Mouse (Mus musculus): ENCODE data around the gene Fli1. TPM values are rescaled to one million over a fixed set of nuclear protein-coding genes. Genes with fewer than 3 reads are reported as not detected.

Fli1 gene
- polyA plus RNA-seq (2015; fragmentation: Nextera tagmentation; extraction: Ambion mirVana): 32.8 and 34.9 TPM in 2 replicates

- no peaks in the 10 kb centered on the region for H3K36me3 ChIP-seq (ENCODE audit: control insufficient read depth, insufficient read depth, low read length)
- H3K4me3 ChIP-seq (ENCODE audit: low read length): peak within 1 kb of the TSS; percentile 64
- no peak for ATAC-seq (ENCODE audit: low read depth)
- peaks cover 35% of the 10 kb centered on the region for H3K4me1 ChIP-seq (replicated peaks; ENCODE audit: control insufficient read depth, insufficient read depth, low read length)
- H3K27ac ChIP-seq (ENCODE audit: low read length): peak within 1 kb of the TSS; percentile 79
- no peaks in the 10 kb centered on the region for H3K9me3 ChIP-seq (ENCODE audit: control insufficient read depth, low read length)
- peaks cover 22% of the 10 kb centered on the region; the same call in 1 of the 2 replicates for H3K27me3 ChIP-seq (ENCODE audit: control insufficient read depth, insufficient read depth, low read depth, low read length)
- peak within 1 kb of the TSS; percentile 93 for H3K4me2 ChIP-seq (ENCODE audit: low read depth, low read length)
- peak within 1 kb of the TSS; percentile 65 for H3K9ac ChIP-seq (ENCODE audit: low read length)
- under 1% methylated on average over 41 of the region's 41 CpGs for WGBS
Observed at GRCm38 (mm10) chr9:32542212-32543039, at the start of gene Fli1. Gene Fli1 (minus strand): TSS chr9:32542861.

- peak; percentile 89 for ATAC-seq (ENCODE audit: low read depth)
- WGBS: 9% methylated on average over 14 of the region's 14 CpGs
- Histone ChIP-seq H3K9me3 (ENCODE audit: control insufficient read depth, low read length) (no peaks in the 10 kb centered on the region), H3K4me3 (ENCODE audit: low read length) (no peak overlapping the region), H3K27me3 (ENCODE audit: control insufficient read depth, insufficient read depth, low read depth, low read length) (no peaks in the 10 kb centered on the region), H3K9ac (ENCODE audit: low read length) (peak overlapping the region; percentile 8; the same call in 1 of the 2 replicates), H3K27ac (ENCODE audit: low read length) (peak overlapping the region; percentile 14), H3K4me1 (replicated peaks; ENCODE audit: control insufficient read depth, insufficient read depth, low read length) (peaks cover 15% of the 10 kb centered on the region), H3K4me2 (ENCODE audit: low read depth, low read length) (peak overlapping the region; percentile 33; the same call in 1 of the 2 replicates), H3K36me3 (ENCODE audit: control insufficient read depth, insufficient read depth, low read length) (no peaks in the 10 kb centered on the region)
Observed at GRCm38 (mm10) chr9:32591732-32592582, 49.3 kb upstream of the Fli1 start.

- 70% methylated on average over 5 of the region's 5 CpGs for WGBS
- H3K4me3 ChIP-seq (ENCODE audit: low read length): no peak overlapping the region
- H3K9ac ChIP-seq (ENCODE audit: low read length): no peak overlapping the region
- no peaks in the 10 kb centered on the region for H3K27me3 ChIP-seq (ENCODE audit: control insufficient read depth, insufficient read depth, low read depth, low read length)
- no peaks in the 10 kb centered on the region for H3K9me3 ChIP-seq (ENCODE audit: control insufficient read depth, low read length)
- H3K36me3 ChIP-seq (ENCODE audit: control insufficient read depth, insufficient read depth, low read length): no peaks in the 10 kb centered on the region
- no peak overlapping the region for H3K4me2 ChIP-seq (ENCODE audit: low read depth, low read length)
- no peak for ATAC-seq (ENCODE audit: low read depth)
- H3K27ac ChIP-seq (ENCODE audit: low read length): no peak overlapping the region
- peaks cover 15% of the 10 kb centered on the region for H3K4me1 ChIP-seq (replicated peaks; ENCODE audit: control insufficient read depth, insufficient read depth, low read length)
Observed at GRCm38 (mm10) chr9:32590571-32590970, 47.9 kb upstream of the Fli1 start.

GRCm38 (mm10) chr9:32589900-32590299 is 47.2 kb upstream of the Fli1 start:
- Histone ChIP-seq H3K4me3 (ENCODE audit: low read length) (no peak overlapping the region), H3K36me3 (ENCODE audit: control insufficient read depth, insufficient read depth, low read length) (no peaks in the 10 kb centered on the region), H3K4me2 (ENCODE audit: low read depth, low read length) (no peak overlapping the region), H3K27me3 (ENCODE audit: control insufficient read depth, insufficient read depth, low read depth, low read length) (no peaks in the 10 kb centered on the region), H3K9me3 (ENCODE audit: control insufficient read depth, low read length) (no peaks in the 10 kb centered on the region), H3K27ac (ENCODE audit: low read length) (no peak overlapping the region), H3K4me1 (replicated peaks; ENCODE audit: control insufficient read depth, insufficient read depth, low read length) (peaks cover 15% of the 10 kb centered on the region), H3K9ac (ENCODE audit: low read length) (no peak overlapping the region)
- peak; percentile 55; the same call in 1 of the 2 replicates for ATAC-seq (ENCODE audit: low read depth)
- 6% methylated on average over 8 of the region's 8 CpGs for whole genome bisulfite sequencing

- 49% methylated on average over 7 of the region's 7 CpGs for WGBS
Observed at GRCm38 (mm10) chr9:32585357-32585756, 42.7 kb upstream of the Fli1 start.

GRCm38 (mm10) chr9:32583905-32584304 is 41.2 kb upstream of the Fli1 start:
- no peaks in the 10 kb centered on the region for H3K27me3 ChIP-seq (ENCODE audit: control insufficient read depth, insufficient read depth, low read depth, low read length)
- WGBS: 81% methylated on average over 6 of the region's 6 CpGs
- no peak overlapping the region for H3K9ac ChIP-seq (ENCODE audit: low read length)
- H3K4me3 ChIP-seq (ENCODE audit: low read length): no peak overlapping the region
- H3K4me1 ChIP-seq (replicated peaks; ENCODE audit: control insufficient read depth, insufficient read depth, low read length): no peaks in the 10 kb centered on the region
- H3K27ac ChIP-seq (ENCODE audit: low read length): no peak overlapping the region
- H3K4me2 ChIP-seq (ENCODE audit: low read depth, low read length): no peak overlapping the region
- no peaks in the 10 kb centered on the region for H3K9me3 ChIP-seq (ENCODE audit: control insufficient read depth, low read length)
- H3K36me3 ChIP-seq (ENCODE audit: control insufficient read depth, insufficient read depth, low read length): no peaks in the 10 kb centered on the region
- no peak for ATAC-seq (ENCODE audit: low read depth)

More at GRCm38 (mm10) chr9:32585357-32585756, 42.7 kb upstream of the Fli1 start:
- Histone ChIP-seq H3K36me3 (ENCODE audit: control insufficient read depth, insufficient read depth, low read length) (no peaks in the 10 kb centered on the region), H3K9me3 (ENCODE audit: control insufficient read depth, low read length) (no peaks in the 10 kb centered on the region), H3K27ac (ENCODE audit: low read length) (no peak overlapping the region), H3K9ac (ENCODE audit: low read length) (no peak overlapping the region), H3K4me1 (replicated peaks; ENCODE audit: control insufficient read depth, insufficient read depth, low read length) (0 out of 2 replicates have a peak, but pooled peaks cover 2% of the 10 kb centered on the region), H3K4me2 (ENCODE audit: low read depth, low read length) (no peak overlapping the region), H3K27me3 (ENCODE audit: control insufficient read depth, insufficient read depth, low read depth, low read length) (no peaks in the 10 kb centered on the region), H3K4me3 (ENCODE audit: low read length) (no peak overlapping the region)
- ATAC-seq (ENCODE audit: low read depth): 0 out of 2 replicates have a peak, but pooled peaks have one; percentile 60

GRCm38 (mm10) chr9:32581851-32582573 is 39.4 kb upstream of the Fli1 start:
- WGBS: 60% methylated on average over 11 of the region's 11 CpGs
- Histone ChIP-seq H3K9me3 (ENCODE audit: control insufficient read depth, low read length) (no peaks in the 10 kb centered on the region), H3K4me2 (ENCODE audit: low read depth, low read length) (no peak overlapping the region), H3K27me3 (ENCODE audit: control insufficient read depth, insufficient read depth, low read depth, low read length) (no peaks in the 10 kb centered on the region), H3K36me3 (ENCODE audit: control insufficient read depth, insufficient read depth, low read length) (no peaks in the 10 kb centered on the region), H3K4me1 (replicated peaks; ENCODE audit: control insufficient read depth, insufficient read depth, low read length) (no peaks in the 10 kb centered on the region), H3K9ac (ENCODE audit: low read length) (no peak overlapping the region), H3K4me3 (ENCODE audit: low read length) (no peak overlapping the region), H3K27ac (ENCODE audit: low read length) (no peak overlapping the region)
- ATAC-seq (ENCODE audit: low read depth): no peak

GRCm38 (mm10) chr9:32578411-32578810 is 35.8 kb upstream of the Fli1 start:
- Histone ChIP-seq H3K36me3 (ENCODE audit: control insufficient read depth, insufficient read depth, low read length) (no peaks in the 10 kb centered on the region), H3K4me3 (ENCODE audit: low read length) (no peak overlapping the region), H3K9ac (ENCODE audit: low read length) (no peak overlapping the region), H3K27ac (ENCODE audit: low read length) (no peak overlapping the region), H3K4me1 (replicated peaks; ENCODE audit: control insufficient read depth, insufficient read depth, low read length) (no peaks in the 10 kb centered on the region), H3K4me2 (ENCODE audit: low read depth, low read length) (no peak overlapping the region), H3K9me3 (ENCODE audit: control insufficient read depth, low read length) (no peaks in the 10 kb centered on the region), H3K27me3 (ENCODE audit: control insufficient read depth, insufficient read depth, low read depth, low read length) (no peaks in the 10 kb centered on the region)
- ATAC-seq (ENCODE audit: low read depth): no peak
- 66% methylated on average over 2 of the region's 2 CpGs for WGBS

All from lung, embryonic 16.5 days (tissue).